Mouse (Mus musculus): ENCODE results near the gene Tsc2.
A peak's percentile ranks its signal among the peaks of the same experiment; 100 is the strongest.

Tsc2 gene

DNA sequence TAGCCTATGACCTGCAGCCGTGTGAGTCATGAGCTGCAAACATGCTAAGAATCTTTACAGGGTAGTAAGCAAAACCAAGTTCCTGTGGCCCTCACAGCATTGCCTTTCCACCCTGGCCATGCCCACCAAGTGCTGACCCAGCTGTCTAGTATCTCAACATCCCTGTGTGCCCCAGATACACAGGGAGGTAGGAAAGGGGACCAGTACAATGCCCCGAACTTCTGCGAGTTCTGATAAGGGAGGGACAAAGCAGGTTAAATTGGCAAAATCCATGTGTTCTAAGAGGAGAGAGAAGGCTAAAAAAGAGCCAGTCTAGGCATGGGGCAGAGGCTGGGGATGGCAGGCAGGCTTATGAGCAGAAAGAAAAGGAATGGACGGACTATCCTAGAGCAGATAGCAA, 24.1 kb downstream of the Tsc2 start:
- no peak for DNase-seq

DNA sequence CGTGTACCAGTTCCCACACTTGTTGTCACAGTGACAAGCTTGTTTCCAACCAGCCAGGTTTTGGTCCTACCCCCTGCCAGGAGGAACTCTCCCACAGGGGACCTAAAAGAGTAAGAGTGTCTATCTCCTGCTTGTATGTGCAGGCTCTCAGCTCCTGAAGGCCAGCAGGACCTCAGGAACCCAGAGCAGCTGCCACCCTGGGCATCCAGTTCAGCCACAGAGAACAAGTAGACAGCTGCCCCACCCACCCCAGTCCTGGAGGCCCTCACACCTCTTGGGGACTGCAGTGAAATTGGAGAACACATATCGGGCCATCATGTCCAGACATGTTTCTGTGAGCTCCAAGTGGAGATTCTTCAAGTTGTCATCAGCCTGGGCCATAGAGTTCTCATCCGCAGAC, 27.9 kb downstream of the Tsc2 start:
- DNase-seq: no peak

DNA sequence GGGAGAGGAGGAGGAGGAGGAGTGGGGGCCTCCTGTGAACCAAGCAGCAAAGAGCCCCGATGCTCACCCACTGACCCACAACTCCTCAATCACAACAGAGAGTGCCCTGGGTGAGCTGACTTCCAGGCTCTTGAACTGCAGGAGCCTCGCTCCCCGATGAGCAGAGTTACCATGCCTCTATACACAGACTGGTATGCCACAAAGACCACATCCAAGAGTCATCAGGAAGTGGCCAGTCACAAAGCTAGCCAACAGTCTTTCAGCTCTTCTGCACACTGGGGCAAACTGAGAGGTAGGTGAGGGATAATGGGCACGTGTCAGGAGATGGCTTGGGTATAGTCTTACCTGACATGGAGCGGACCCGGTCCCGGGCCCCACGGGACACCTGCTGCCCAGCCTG, 28.5 kb downstream of the Tsc2 start:
- DNase-seq: no peak

DNA sequence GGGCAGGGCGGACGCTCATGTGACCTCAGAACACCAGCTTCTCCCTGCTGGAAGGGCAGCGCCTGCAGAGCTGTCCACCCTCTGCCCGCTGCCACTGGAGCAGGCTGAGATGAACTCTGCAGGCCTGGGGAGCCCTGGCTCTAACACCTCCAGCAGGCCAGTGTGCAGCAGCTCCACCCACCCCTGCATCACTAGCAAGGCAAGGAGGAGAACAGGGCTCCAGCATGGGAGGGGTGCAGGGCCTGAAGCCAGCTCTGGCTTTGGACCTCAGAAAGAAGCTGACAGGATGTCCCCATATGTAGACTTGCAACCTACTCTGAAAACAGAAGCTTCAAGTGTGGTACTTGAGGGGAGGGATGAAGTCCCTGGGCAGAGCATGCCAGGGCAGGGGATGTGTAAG, 31.9 kb downstream of the Tsc2 start:
- DNase-seq: peak; percentile 50

DNA sequence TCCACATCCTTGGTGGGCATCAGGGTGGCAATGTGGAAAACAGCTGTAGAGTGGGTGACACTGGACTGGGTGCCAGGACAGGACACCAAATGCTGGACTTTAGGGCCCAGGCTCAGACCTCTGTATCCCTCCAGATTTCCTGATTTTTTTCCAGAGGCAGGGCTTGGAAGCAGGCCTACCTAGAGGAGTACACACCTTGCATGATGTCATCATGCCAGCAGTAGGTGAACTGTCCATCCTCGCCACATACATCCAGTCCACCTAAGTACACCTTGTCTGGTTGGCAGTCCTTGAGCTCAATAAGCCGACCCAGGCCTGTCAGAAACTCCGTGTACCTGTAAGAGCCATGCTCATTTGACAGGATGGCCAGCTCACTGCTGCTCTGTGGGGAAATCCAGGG, 34.4 kb downstream of the Tsc2 start:
- DNase-seq: peak; percentile 46

DNA sequence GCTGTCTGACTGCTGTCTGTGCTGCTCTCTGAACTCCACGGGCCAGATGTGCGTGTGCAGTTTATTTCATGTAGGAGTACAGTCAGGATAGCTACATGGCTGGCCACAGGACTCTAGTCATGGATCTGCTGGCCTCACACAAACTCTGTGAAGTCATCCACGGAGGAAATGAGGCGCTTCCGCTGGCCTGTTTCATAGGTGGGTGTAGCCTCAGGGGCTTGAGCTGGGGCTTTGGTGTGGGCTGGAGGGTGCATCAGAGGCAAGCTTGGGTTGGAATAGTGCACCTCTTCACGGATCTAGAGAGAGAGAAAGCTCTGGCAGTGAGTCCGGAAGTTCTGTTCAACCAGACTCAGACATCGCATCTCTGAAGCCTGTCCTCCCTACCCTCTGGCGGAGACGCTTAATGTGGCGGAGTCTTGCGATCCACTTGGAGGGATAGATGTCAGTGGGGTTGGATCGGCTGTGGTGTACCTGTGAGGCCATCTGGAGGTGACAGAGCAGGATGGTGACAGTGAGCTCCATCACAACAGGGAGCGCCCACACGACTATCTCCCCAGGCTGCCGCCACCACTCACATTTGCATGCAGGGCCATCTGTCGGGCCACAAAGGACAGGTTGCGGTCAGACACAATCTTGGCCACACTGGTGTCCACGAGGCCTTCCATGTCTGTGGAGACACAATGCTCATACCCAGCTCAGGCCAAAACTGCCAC, 35.8 kb downstream of the Tsc2 start:
- peak; percentile 93 for DNase-seq

DNA sequence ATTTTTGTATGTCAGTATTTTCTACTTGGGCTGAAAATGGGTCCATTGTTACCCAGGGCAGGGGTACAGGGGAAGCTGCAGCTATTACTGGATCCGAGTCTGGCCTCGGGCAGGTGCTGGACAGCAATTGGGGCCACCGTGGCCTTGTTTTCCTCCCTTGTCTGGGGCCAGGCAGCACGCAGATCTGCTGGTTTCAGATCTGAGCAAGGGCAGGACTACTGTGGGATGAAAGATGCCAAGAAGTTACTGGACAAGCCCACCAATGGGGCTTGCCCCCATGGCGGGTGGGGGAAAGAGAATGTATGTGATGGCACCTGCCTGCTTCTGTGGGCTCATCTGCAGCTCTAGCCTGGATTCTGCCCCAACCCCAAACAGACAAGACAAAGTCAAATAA, 36.4 kb downstream of the Tsc2 start:
- DNase-seq: peak; percentile 52

DNA sequence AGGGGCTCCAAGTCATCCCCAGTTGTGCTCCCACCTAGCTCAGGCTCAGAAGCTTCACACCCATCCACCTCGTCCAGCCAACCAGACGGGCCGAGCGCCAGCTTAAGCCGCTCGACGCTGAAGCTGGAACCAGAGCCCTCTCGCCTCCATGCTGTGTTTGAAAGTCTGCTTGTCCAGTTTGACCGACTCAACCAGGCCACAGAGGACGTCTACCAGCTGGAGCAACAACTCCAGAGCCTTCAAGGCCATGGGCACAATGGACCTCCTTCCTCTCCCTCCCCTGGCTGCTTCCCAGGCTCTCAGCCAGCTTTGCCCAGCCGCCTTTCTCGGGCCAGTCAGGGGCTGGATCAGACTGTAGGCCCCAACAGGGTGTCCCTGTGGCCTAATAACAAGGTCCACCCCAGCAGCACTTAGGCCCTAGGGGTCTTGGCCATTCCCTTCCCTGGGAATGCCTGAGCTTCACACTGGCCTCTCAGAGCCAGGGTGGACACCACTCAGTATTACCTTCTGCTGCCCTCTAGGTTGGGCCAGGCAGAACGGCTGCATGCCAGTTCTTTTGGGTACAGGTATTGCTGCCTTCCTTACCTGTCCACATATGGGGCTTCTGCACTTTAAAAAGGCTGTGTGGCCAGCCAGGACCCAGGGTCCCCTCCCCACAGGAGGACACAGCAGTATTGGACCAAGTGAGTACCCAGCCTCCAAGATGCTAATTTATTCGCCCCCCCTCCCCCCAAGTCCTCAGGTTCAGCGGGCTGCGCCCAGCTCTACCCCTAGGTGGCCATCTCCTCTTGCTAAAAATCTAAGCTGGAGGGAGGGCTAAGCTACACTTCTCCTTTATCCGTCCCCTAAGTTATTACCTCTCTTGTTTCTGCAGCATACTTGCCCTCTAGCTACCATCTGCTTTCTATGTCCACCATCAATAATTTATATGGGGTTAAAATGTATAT, 37.0 kb downstream of the Tsc2 start:
- peak; percentile 75 for DNase-seq

DNA sequence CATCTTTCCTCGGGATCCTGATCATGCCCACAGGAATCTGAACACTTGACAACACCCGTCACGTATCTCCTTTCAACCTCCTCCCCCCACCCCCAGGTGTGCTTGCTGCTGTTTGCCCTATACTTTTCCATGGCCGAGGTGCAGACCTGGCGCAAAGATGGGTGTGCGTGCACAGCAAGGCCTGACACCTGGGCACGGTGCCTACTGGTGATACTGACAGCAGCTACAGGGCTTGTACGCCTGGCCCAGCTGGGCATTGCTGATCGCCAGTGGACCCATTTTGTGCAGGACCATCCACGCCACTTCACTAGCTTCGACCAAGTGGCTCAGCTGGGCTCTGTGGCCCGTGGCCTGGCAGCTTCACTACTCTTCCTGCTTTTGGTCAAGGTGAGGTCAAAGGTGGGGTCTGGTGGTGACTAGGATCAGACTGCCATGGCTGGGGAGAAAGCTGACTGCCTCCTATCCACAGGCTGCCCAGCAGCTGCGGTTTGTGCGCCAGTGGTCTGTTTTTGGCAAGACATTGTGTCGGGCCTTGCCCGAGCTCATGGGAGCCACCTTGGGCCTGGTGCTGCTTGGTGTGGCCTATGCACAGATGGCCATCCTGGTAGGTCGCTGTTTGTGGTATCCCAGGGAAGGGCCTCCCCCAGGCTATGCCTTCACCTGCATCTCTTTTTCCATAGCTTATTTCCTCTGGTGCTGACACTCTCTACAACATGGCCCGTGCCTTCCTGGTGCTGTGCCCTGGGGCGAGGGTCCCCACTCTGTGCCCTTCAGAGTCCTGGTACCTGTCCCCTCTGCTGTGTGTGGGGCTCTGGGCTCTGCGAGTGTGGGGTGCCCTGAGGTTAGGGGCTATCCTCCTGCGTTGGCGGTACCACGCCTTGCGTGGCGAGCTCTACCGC, 38.2 kb downstream of the Tsc2 start:
- peak; percentile 58 for DNase-seq

DNA sequence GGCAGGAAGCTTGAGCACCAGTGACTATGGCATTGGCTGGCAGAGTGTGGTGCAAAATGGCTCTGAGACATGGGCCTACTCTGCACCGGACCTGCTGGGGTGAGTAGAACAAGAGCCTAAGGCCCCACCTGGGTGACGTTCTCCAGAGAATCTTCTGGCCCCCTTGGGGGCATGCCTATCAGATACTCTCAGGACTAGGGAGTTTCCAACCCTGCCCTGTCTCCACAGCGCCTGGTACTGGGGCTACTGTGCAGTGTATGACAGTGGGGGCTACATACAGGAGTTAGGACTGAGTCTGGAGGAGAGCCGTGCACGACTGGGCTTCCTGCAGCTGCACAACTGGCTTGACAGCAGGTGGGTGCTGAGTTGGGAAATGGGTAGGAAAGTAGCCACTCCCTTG, 39.2 kb downstream of the Tsc2 start:
- DNase-seq: peak; percentile 22

DNA sequence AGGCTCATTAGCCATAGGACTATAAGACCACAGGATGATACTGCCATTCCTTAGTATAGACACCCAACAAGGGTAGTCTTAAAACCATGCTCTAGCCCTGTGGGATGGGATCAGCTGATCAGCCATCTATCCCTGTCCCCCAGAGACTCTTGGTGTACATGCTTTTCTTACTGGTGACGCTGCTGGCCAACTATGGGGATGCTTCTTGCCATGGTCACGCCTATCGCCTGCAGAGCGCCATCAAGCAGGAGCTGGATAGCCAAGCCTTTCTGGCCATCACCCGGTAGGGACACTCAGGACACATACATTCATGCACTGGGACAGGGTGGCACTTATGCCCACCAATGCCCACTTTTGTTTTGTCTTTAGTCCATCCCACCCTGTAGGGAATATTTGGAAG, 40.7 kb downstream of the Tsc2 start:
- no peak for DNase-seq

DNA sequence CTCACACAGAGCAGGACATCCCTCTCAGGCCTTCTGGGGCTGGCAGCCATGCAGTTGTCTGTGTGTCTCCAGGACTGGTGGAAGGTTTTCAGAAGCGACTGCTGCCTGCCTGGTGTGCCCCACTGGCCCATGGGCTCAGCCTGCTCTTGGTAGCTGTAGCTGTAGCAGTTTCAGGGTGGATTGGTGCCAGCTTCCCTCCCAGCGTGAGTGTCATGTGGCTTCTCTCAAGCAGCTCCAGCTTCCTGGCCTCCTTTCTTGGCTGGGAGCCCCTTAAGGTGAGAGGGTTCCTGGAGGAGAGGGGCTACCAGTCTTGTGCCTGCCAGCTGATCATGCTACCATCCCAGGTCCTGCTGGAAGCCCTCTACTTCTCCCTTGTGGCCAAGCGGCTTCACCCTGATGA, 41.5 kb downstream of the Tsc2 start:
- DNase-seq: peak; percentile 81

DNA sequence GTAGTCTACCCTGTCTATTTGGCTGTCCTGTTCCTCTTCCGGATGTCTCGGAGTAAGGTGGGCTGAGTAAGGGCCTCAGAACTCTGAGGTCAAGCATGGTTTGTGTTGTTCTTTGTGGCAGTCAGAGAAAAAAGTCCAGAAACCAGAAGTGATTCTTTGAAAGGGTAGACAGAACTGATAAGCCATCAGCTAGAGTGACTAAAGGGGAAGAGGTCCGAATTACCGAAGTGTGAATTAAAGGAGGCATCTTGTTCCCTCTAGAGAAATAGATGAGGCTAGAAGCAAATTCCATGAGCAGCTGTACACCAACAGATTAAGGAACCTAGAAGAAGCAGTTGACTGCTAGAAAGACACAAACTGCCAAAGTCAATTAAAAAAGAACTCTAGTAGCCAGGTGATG, 45.9 kb downstream of the Tsc2 start:
- no peak for DNase-seq

DNA sequence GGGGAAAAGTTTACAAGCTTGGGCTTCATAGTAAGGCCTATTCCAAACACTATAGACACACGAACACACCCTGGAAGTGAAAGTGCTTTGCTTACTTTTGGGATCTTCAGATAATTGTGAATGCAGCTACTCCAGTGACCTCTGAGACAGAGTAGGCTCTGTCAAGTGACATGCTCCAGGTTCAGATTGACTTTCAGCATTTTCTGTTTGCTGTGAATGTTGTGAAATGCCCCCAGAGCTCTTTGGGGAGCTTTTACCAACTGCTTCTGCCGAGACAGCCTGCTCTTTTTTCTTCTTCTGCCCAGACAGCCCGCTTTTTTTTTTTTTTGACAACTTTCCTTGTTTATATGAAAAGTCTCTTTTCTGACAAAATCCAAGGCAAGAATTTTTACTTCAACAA, 47.9 kb downstream of the Tsc2 start:
- DNase-seq: no peak

DNA sequence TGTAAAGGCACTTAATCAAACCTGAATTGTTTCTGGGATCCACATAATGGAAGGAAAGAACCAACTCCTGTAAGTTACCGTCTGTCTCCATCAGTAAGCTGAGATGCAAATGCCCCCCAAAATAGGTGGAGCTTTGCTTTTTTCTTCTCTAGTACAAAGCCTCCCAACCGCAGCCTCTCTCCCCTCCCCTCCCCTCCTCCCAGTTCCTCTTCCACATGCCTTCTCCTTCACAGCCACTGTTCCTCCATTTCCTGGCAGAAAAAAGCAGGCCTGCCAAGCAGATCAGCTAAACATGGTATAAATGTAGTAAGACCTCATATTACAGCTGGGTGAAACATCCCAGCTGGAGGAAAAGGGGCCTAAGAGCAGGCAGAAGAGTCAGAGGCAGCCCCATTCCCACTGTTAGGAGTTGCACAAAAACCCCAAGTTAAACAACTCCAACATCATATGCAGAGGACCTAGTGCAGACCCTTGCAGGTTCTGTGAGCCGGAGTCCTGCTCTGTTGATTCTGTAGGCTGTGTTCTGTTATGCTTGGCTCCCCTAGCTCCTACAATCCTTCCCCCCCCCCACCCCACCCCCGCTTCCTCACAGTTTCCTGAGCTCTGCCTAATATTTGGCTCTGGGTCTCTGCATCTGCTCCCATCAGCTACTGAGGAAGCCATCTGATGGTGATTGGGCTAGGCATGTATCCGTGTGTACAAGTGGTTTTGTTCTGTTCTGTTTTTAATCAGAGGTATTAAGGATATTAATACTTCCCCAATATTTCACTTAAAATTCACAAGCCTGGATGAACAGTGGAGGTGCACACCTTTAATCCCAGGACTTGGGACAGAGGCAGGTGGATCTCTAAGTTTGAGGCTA, 48.6 kb downstream of the Tsc2 start:
- DNase-seq: no peak

DNA sequence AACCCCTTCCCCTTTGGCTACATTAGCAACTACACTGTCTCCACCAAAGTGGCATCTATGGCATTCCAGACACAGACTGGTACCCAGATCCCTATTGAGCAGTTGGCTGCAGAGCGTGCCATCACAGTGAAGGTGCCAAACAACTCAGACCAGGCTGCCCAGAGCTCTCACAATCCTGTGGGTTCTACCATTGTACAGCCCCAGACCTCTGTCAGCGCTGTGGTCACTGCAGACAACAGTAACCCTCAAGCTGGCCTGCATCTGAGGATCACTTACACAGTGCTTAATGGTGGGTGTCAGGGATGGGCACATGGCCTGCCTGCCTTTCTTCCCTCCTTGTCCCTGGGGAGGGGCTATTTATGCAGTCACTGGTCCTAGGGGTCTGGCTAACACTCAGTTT, 52.1 kb downstream of the Tsc2 start:
- DNase-seq: no peak

DNA sequence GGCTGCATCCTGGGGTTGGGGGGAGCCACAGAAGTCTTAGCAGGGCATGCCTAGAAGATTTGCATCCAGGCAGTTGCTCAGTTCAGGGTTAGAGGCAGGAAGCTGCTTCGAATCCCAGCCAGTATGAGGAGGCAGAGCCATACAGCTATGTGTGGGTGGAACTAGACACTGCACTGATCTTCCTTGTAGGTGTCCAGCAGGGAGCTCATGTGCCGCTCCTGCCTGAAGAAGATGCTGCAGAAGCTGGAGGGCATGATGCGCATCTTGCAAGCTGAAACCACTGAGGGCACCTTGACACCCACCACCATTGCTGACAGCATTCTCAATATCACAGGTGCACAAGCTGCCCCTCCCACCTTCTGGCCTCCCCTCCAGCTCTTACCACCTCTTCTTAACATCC, 52.9 kb downstream of the Tsc2 start:
- no peak for DNase-seq

DNA sequence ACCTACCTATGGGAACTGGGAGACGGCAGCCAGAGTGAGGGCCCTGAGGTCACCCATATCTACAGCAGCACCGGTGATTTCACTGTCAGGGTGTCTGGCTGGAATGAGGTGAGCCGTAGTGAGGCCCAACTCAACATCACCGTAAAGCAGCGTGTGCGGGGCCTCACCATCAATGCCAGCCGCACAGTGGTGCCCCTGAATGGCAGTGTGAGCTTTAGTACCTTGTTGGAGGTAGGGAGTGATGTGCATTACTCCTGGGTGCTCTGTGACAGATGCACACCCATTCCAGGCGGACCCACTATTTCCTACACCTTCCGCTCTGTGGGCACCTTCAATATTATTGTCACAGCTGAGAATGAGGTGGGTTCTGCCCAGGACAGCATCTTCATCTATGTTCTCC, 58.6 kb downstream of the Tsc2 start:
- DNase-seq: no peak

DNA sequence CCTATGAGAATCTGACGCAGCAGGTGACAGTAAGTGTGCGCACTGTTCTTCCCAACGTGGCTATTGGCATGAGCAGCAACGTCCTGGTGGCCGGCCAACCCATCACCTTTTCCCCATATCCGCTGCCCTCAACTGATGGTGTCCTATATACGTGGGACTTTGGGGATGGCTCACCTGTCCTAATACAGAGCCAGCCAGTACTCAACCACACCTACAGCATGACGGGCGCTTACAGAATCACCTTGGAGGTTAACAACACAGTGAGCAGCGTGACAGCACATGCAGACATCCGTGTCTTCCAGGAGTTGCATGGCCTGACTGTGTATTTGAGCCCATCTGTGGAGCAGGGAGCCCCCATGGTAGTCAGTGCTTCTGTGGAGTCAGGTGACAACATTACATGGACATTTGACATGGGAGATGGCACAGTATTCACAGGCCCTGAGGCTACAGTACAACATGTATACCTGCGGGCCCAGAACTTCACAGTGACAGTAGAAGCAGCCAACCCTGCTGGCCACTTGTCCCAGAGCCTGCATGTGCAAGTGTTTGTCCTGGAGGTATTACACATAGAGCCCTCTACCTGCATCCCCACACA, 59.7 kb downstream of the Tsc2 start:
- DNase-seq: no peak

DNA sequence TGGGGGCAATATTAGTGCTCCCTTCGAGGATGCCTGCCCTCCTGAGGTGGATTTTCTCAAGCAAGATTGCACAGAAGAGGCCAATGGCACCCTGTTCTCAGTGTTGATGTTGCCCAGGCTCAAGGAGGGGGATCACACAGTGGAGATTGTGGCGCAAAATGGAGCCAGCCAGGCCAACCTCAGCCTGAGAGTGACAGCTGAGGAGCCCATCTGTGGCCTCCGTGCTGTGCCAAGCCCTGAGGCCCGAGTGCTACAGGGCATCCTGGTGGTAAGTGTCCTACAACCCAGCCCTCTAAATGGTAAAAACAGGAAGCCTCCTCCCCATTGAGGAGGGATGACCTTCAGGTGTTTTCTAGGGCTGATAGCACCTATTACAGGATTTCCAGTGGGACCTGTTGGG, 62.6 kb downstream of the Tsc2 start:
- DNase-seq: no peak

DNA sequence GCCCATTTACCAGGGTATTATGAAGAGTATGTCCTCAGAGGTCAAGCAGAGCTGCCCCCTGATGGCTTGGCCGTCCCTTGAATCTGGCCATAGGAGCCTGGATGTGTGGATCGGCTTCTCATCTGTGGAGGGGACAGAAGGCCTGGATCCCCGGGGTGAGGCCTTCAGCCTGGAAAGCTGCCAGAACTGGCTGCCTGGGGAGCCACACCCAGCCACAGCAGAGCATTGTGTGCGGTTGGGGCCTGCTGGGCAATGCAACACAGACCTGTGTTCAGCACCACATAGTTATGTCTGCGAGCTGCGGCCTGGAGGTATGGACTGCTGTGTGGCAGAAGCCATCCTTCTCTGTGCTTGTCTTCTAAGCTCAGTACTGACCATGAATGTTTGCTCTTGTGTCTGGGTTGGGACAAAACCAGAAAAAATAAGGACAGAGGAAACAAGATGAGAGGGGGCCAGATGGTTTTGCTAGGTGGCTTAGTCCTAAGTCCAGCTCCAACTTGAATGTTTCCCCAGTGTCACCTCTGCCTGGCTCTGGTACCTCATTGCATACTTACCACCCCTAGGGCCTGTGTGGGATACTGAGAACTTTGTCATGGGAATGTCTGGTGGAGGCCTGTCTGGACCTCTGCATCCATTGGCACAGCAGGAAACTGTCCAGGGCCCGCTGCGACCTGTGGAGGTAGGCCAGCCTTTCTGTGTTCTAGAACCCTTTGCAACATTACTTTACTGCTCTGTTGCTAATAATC, 65.2 kb downstream of the Tsc2 start:
- DNase-seq: no peak
